Mouse (Mus musculus) liver, embryonic 14.5 days (tissue): ENCODE results near the gene Nbas.

Experiments
- CTCF ChIP-seq: IDR thresholded peaks from 2 replicates; pipeline ENCODE4 v1.5.1; 2016; ENCODE audit warnings: antibody characterized with exemption, low read depth, control low read depth
- EP300 ChIP-seq: IDR thresholded peaks from 2 replicates; pipeline ENCODE4 v1.6.1; 2016; ENCODE audit warnings: antibody characterized with exemption, low read depth

DNA sequence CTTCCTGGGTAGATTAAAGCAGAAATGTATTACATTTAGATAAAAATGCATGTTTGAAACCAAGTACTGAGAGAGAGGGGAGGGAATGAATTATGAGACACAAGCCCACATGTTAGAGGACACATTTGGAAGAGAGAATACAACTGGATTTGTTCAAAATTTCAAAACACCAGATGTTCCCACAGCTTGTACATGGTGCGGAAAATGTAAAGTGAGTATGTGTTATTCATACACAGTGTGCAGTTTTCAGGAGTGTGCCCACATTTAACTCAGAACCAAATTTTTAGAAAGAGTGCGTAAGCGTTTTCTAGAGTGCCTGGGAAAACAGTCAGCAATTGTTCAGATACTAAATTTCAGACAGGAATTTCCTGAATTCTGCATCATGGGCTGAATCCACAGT, 217.3 kb downstream of the Nbas start:
- no peak for TF ChIP-seq CTCF
- no peak for TF ChIP-seq EP300
